Mouse (Mus musculus): ENCODE data around the gene Akap13. TPM values are rescaled to one million over a fixed set of nuclear protein-coding genes. Genes with fewer than 3 reads are reported as not detected.
"Not testable (repeated sequence)": the region's sequence is repeated elsewhere in the genome, so short reads cannot be mapped to it uniquely, and the experiment has no call there.

The Akap13 gene
- polyA plus RNA-seq, 1 experiment from 2014 or later, result 29.5 TPM

- Histone ChIP-seq H3K4me2 (ENCODE audit: low read depth) (no peak overlapping the region), H3K36me3 (ENCODE audit: control insufficient read depth, insufficient read depth, low read length) (peaks cover 11% of the 10 kb centered on the region), H3K9me3 (ENCODE audit: control insufficient read depth, low read length) (no peaks in the 10 kb centered on the region), H3K27me3 (ENCODE audit: control insufficient read depth, insufficient read depth, low read length) (no peaks in the 10 kb centered on the region), H3K4me3 (ENCODE audit: low read depth, low read length) (no peak overlapping the region), H3K9ac (ENCODE audit: low read length) (no peak overlapping the region), H3K27ac (ENCODE audit: low read depth, low read length) (no peak overlapping the region), H3K4me1 (ENCODE audit: control insufficient read depth, insufficient read depth, low read length) (peaks cover 17% of the 10 kb centered on the region)
- 84% methylated on average over 14 of the region's 14 CpGs for WGBS
- DNase-seq (ENCODE audit: low spot score) (no peak), ATAC-seq (ENCODE audit: insufficient read depth, low FRiP score, low TSS enrichment) (no peak)
Measured at GRCm38 (mm10) chr7:75751161-75751803, 295.9 kb downstream of the Akap13 start.

GRCm38 (mm10) chr7:75752442-75753191 lies 297.3 kb downstream of the Akap13 start:
- Histone ChIP-seq H3K4me2 (ENCODE audit: low read depth) (no peak overlapping the region), H3K4me3 (ENCODE audit: low read depth, low read length) (no peak overlapping the region), H3K9ac (ENCODE audit: low read length) (no peak overlapping the region), H3K36me3 (ENCODE audit: control insufficient read depth, insufficient read depth, low read length) (peaks cover 9% of the 10 kb centered on the region), H3K9me3 (ENCODE audit: control insufficient read depth, low read length) (no peaks in the 10 kb centered on the region), H3K27ac (ENCODE audit: low read depth, low read length) (no peak overlapping the region), H3K27me3 (ENCODE audit: control insufficient read depth, insufficient read depth, low read length) (no peaks in the 10 kb centered on the region), H3K4me1 (ENCODE audit: control insufficient read depth, insufficient read depth, low read length) (peaks cover 17% of the 10 kb centered on the region)
- 50% methylated on average over 22 of the region's 22 CpGs for WGBS
- ATAC-seq (ENCODE audit: insufficient read depth, low FRiP score, low TSS enrichment) (no peak), DNase-seq (ENCODE audit: low spot score) (peak; percentile 14)

- ATAC-seq (ENCODE audit: insufficient read depth, low FRiP score, low TSS enrichment) (no peak), DNase-seq (ENCODE audit: low spot score) (peak; percentile 47)
- Histone ChIP-seq H3K27ac (ENCODE audit: low read depth, low read length) (no peak overlapping the region), H3K9ac (ENCODE audit: low read length) (no peak overlapping the region), H3K4me2 (ENCODE audit: low read depth) (no peak overlapping the region), H3K9me3 (ENCODE audit: control insufficient read depth, low read length) (no peaks in the 10 kb centered on the region), H3K4me1 (ENCODE audit: control insufficient read depth, insufficient read depth, low read length) (peaks cover 17% of the 10 kb centered on the region), H3K27me3 (ENCODE audit: control insufficient read depth, insufficient read depth, low read length) (no peaks in the 10 kb centered on the region), H3K36me3 (ENCODE audit: control insufficient read depth, insufficient read depth, low read length) (peaks cover 4% of the 10 kb centered on the region), H3K4me3 (ENCODE audit: low read depth, low read length) (no peak overlapping the region)
- WGBS, result 39% methylated on average over 12 of the region's 12 CpGs
Measured at GRCm38 (mm10) chr7:75753192-75753783, 298.0 kb downstream of the Akap13 start.

GRCm38 (mm10) chr7:75754587-75755499 lies 299.5 kb downstream of the Akap13 start:
- 26% methylated on average over 8 of the region's 8 CpGs for WGBS
- no peak overlapping the region for H3K9ac ChIP-seq (ENCODE audit: low read length)
- H3K4me1 ChIP-seq (ENCODE audit: control insufficient read depth, insufficient read depth, low read length), result peaks cover 17% of the 10 kb centered on the region
- no peaks in the 10 kb centered on the region for H3K27me3 ChIP-seq (ENCODE audit: control insufficient read depth, insufficient read depth, low read length)
- H3K4me2 ChIP-seq (ENCODE audit: low read depth), result no peak overlapping the region
- peaks cover 2% of the 10 kb centered on the region; the same call in 1 of the 2 replicates for H3K36me3 ChIP-seq (ENCODE audit: control insufficient read depth, insufficient read depth, low read length)
- H3K4me3 ChIP-seq (ENCODE audit: low read depth, low read length), result no peak overlapping the region
- peak overlapping the region; percentile 68 for H3K27ac ChIP-seq (ENCODE audit: low read depth, low read length)
- DNase-seq (ENCODE audit: low spot score), result peak; percentile 60
- ATAC-seq (ENCODE audit: insufficient read depth, low FRiP score, low TSS enrichment), result peak; percentile 70
- no peaks in the 10 kb centered on the region for H3K9me3 ChIP-seq (ENCODE audit: control insufficient read depth, low read length)

- Histone ChIP-seq H3K27ac (ENCODE audit: low read depth, low read length) (peak overlapping the region; percentile 68; the same call in 1 of the 2 replicates), H3K4me3 (ENCODE audit: low read depth, low read length) (no peak overlapping the region), H3K4me1 (ENCODE audit: control insufficient read depth, insufficient read depth, low read length) (peaks cover 17% of the 10 kb centered on the region), H3K4me2 (ENCODE audit: low read depth) (no peak overlapping the region), H3K36me3 (ENCODE audit: control insufficient read depth, insufficient read depth, low read length) (no peaks in the 10 kb centered on the region), H3K9me3 (ENCODE audit: control insufficient read depth, low read length) (no peaks in the 10 kb centered on the region), H3K9ac (ENCODE audit: low read length) (no peak overlapping the region), H3K27me3 (ENCODE audit: control insufficient read depth, insufficient read depth, low read length) (no peaks in the 10 kb centered on the region)
- WGBS, result 67% methylated on average over 8 of the region's 8 CpGs
- ATAC-seq (ENCODE audit: insufficient read depth, low FRiP score, low TSS enrichment), result no peak
- DNase-seq (ENCODE audit: low spot score), result no peak
Measured at GRCm38 (mm10) chr7:75755861-75756449, 300.6 kb downstream of the Akap13 start.

- no peak for DNase-seq (ENCODE audit: low spot score)
- Histone ChIP-seq H3K36me3 (ENCODE audit: control insufficient read depth, insufficient read depth, low read length) (no peaks in the 10 kb centered on the region), H3K4me3 (ENCODE audit: low read depth, low read length) (no peak overlapping the region), H3K27me3 (ENCODE audit: control insufficient read depth, insufficient read depth, low read length) (no peaks in the 10 kb centered on the region), H3K27ac (ENCODE audit: low read depth, low read length) (no peak overlapping the region), H3K9me3 (ENCODE audit: control insufficient read depth, low read length) (no peaks in the 10 kb centered on the region), H3K4me1 (ENCODE audit: control insufficient read depth, insufficient read depth, low read length) (peaks cover 6% of the 10 kb centered on the region), H3K9ac (ENCODE audit: low read length) (no peak overlapping the region), H3K4me2 (ENCODE audit: low read depth) (no peak overlapping the region)
- ATAC-seq (ENCODE audit: insufficient read depth, low FRiP score, low TSS enrichment), result no peak
- WGBS, result 91% methylated on average over 7 of the region's 7 CpGs
Measured at GRCm38 (mm10) chr7:75759992-75760514, 304.7 kb downstream of the Akap13 start.

- not testable (repeated sequence) for H3K36me3 ChIP-seq (ENCODE audit: control insufficient read depth, insufficient read depth, low read length); H3K4me2 ChIP-seq (ENCODE audit: low read depth); H3K4me1 ChIP-seq (ENCODE audit: control insufficient read depth, insufficient read depth, low read length); H3K9ac ChIP-seq (ENCODE audit: low read length); H3K27ac ChIP-seq (ENCODE audit: low read depth, low read length); ATAC-seq (ENCODE audit: insufficient read depth, low FRiP score, low TSS enrichment); H3K4me3 ChIP-seq (ENCODE audit: low read depth, low read length); H3K27me3 ChIP-seq (ENCODE audit: control insufficient read depth, insufficient read depth, low read length); H3K9me3 ChIP-seq (ENCODE audit: control insufficient read depth, low read length); DNase-seq (ENCODE audit: low spot score)
- 70% methylated on average over 4 of the region's 4 CpGs for WGBS
Measured at GRCm38 (mm10) chr7:75760661-75761319, 305.5 kb downstream of the Akap13 start.
